Mouse (Mus musculus) megakaryocyte-erythroid progenitor cell, adult 5-6 weeks (primary cell): Measurements from ENCODE around the gene Styx. TPM values are rescaled to one million over a fixed set of nuclear protein-coding genes. Genes with fewer than 3 reads are reported as not detected.
"Not testable (repeated sequence)": the region's sequence is repeated elsewhere in the genome, so short reads cannot be mapped to it uniquely, and the experiment has no call there.

Source experiments
- ATAC-seq: replicated peaks from 2 replicates; pipeline ENCODE4 v1.8.0; 2016; ENCODE audit warnings: mild to moderate bottlenecking, inconsistent platforms; ENCODE audit not compliant: severe bottlenecking, poor library complexity, low FRiP score, low TSS enrichment
- total RNA-seq, 2 experiments: library from RNA; stranded (forward) in 1 of 2; stranded (reverse) in 1 of 2; fragments of 200-1000, 215-1000 nt in 1 of 2; fragments of >200 nt in 1 of 2; fragmentation: Nextera tagmentation in 1 of 2; gene quantifications; 2 replicates each; pipeline ENCODE4 v1.2.3; 2014 to 2017

Styx gene
- total RNA-seq, 2 experiments from 2014 or later = 29.3 to 48.4 TPM

DNA sequence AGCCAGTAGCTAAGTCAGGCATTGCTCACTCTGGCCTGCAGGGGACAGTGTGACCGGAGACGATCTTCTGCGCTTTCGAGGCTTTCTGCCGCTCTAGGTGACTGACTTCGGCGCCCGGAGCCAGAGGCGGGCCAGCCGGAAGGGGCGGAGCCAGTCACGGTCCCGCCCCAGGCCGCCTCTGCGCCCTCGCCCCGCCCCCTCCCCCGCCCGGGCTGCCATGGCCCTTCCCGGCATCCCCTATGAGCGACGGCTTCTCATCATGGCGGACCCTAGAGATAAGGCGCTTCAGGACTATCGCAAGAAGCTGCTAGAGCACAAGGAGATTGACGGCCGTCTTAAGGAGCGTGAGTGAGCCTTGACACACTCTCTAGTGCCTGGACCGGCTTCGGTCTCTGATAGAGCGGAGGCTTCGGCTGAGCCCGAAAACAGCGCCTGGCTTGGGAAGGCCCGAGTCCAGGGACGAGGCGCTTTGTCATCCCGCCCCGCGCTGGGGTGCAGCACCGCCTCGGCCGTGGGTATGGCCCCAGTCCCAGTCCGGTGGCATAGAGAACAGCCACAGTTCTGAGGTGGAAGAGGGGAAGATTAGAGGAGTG, 21.2 kb upstream of the Styx start, which contains the start of gene Psmc6:
Gene Psmc6 (plus strand): TSS at position 200 of the 593 bp plus-strand sequence.
- peak; percentile 97 for ATAC-seq

- ATAC-seq = no peak
These were observed 13.6 kb downstream of the Styx start for GRCm38 (mm10) chr14:45364211-45365195.

DNA sequence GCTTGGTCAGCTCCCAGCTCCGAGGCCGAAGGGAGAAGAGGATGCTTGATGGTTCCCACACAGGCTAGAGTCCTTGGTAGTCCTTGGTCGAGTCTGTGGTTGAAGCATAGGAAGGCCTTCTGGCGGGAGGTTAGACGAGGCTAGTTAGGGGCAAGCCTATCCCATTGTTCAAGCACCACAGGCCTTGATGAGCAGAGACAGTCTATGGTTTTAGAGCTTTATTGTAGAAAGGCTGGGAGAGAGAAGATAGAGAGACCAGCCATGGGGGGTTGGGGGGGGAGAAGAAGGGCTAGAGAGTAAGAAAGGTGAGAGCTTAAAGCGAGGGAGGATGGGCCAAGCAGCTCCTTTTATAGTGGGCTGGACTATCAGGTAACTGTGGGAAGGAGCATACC, 14.3 kb downstream of the Styx start:
- ATAC-seq = no peak

DNA sequence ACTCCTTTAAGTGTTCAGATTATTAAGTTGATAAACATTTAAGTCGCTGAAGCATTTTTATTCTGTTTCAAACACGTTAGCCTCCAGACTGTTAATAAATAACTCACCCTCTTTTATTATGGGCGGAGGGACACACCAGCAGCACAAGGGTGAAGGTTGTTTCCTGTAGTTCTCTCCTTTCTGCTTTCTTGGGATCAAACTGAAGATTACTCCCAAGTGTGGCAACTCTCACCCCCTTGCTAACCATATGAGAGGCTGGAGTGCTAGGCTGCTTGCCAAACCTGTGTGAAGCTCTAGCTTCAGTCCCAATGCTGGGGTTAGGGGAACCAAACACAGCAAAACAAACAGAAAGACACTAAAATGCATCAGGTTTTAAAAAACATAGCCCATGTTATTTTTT, 27.9 kb downstream of the Styx start:
- no peak for ATAC-seq

DNA sequence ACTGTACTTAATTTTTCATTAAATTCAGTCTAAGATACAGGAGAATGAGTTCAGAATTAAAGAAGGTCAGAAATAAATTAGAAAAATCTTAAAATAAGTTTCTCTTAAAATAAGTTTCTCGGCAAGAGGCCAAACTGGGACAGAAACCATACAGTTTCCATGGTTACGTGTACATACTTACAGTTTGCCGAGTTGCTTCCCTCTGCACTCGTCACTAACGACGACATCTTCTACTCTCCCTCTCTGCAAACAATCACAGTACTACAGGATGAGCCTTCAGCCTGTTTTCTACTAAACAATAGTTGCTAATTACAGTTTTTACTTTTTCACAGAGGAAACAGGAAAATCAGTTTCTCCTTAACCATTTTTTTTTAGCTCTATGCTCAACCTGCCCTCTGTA, 29.9 kb downstream of the Styx start:
- no peak for ATAC-seq

GRCm38 (mm10) chr14:45382912-45383311, 32.0 kb downstream of the Styx start:
- no peak for ATAC-seq

GRCm38 (mm10) chr14:45385596-45385995, 34.7 kb downstream of the Styx start:
- no peak for ATAC-seq

- peak; percentile 49 for ATAC-seq
These were observed 36.6 kb downstream of the Styx start for GRCm38 (mm10) chr14:45387480-45387879.

DNA sequence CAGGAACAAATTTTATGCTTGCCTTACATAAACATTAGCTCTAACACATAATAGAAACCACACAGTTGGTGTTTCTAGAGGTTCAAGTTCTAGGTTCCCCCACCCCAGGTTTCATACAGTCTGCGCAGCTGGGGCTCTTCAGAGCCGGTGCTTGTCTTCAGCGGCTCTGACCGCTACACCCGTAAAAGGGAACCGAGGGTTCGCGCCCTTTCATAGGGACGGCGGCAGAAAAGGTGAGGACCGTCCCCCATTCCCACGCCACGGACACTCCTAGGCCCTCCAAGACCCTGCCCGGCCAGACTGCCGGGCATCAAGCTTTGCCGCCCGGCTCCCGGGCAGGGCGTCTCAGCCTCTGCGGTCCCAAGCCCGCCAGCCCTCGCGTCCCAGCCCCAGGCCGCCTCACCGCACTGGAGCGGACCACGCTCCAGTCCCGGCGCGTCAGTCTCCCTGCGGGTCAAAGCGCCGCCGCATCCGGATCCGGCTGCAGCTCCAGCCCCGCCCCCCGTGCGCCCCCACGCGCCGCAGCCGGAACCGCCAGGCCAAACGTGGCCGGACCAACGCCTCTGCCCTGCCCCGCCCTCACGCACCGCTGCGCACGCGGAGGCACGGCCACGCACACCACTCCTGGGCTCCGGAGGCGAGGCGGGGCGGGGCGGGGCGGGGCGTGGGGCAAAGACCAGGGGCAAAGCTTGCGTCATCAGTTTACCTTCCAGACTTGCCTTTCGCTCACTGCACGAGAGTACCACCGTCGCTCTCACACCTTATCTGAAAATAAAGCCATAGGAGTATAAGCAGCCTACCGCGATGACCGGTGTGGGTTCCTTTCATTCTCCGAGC, 37.7 kb downstream of the Styx start:
- ATAC-seq = peak; percentile 86

DNA sequence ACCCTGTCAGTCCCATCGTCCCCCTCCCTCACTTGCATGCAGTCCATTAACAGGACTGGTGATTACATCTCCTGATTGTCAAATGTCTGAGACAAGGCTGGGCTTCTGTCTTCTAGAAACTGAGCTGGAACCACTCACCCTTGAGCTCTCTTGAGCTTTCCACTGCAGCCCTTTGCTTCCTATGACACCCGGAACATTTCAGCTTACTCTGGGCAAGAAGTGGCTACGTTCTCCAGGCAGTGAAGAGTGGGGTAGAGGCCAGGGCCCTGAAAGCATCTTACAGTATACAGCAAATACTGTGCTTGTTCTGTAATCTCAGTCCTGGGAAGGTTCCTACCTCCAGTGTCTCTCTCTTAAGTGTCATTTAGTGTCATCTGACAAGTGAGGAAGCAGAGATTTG, 38.3 kb downstream of the Styx start:
- ATAC-seq = no peak

DNA sequence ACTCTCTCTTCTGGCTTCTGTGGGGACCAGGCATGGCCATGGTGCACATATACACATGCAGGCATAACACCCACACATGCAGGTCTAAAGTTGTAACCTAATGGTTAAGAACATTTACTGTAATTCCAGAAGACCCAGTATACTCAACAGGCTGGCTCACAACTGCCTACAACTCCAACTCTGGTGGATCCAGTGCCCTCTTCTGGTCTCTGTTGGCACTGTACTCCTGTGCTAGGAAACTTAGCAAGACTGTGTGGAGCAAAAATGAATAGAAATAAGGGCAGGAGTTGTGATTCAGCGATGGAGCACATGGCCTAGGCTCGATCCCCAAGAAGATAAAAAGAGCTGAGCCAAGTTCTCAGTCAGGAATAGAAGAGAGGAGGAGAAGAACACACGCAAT, 48.9 kb downstream of the Styx start:
- ATAC-seq = peak; percentile 70

GRCm38 (mm10) chr14:45403651-45404050, 52.8 kb downstream of the Styx start:
- ATAC-seq = no peak

DNA sequence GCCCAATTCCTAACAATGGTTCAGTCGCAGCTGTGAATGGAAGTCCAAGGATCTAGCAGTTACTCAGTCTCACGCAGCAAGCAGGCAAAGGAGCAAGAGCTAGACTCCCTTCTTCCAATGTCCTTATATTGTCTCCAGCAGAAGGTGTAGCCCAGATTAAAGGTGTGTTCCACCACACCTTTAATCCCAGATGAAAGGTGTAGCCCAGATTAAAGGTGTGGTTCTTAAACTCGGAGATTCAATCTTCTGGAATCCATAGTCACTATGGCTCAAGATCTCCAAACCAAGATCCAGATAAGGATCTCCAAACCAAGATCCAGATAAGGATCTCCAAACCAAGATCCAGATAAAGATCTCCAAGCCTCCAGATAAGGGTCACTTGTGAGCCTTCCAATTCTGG, 53.9 kb downstream of the Styx start, which contains the start of gene Gnpnat1:
Gene Gnpnat1 (minus strand): TSS at position 101 of the 400 bp plus-strand sequence.
- not testable (repeated sequence) for ATAC-seq

DNA sequence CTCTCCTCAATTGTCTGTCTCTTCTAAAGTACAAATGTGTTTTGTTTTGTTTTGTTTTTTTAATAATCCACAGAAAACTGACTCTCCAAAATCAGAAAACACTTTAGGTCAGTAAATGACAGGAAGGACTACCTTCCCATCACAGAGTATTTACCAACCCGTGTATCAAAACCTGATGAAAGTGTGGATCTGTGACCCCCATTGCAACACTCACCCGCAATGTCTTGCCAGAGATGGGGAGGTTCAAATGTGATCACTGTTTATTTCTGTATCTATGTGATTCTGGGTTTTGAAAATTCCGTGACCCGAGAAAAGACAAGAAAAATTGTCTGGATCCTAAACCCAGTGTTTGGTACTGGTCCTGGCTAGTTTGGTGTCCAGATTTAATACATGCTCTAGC, 65.4 kb downstream of the Styx start:
- ATAC-seq = no peak

- no peak for ATAC-seq
These were observed 67.7 kb downstream of the Styx start for GRCm38 (mm10) chr14:45418553-45418952.

DNA sequence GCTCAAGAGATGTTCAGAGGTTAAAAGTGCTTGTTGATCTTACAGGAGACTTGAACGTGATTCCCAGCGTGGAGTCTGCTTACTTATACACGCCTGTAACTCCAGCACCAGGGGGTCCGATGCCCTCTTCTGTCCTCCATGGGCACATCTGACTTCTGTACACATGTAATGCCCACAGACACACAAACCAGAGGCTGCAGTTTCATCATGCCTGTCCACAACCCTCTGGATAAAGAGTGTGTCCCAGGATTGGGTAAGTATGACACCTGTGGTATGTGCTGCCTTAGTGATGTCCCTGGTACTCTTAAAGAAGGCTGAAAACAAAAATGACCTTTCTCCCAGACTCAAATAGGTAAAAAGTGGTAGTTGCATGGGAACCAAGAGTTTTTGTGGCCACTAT, 68.4 kb downstream of the Styx start:
- ATAC-seq = no peak

DNA sequence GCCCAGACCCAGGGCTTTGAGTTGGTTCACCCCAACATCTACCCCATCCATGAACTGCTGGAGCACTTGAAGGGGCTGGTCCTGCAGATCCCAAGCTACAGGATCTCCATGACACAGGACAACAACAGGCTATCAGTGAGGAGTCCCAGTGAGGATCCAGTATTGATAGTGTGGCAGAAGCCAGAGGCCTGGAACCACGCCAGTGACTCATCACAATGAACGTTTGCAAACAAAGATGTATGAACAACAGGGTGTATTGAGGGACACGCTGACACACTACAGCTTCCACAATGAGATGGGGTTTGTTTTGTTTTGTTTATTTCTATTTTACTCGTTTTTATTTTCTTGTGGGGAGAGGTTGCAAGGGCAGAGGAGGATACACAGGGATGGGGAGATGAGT, 71.5 kb downstream of the Styx start:
- ATAC-seq = no peak

GRCm38 (mm10) chr14:45423220-45423619, 72.3 kb downstream of the Styx start:
- ATAC-seq = peak; percentile 63; the same call in 1 of the 2 replicates

DNA sequence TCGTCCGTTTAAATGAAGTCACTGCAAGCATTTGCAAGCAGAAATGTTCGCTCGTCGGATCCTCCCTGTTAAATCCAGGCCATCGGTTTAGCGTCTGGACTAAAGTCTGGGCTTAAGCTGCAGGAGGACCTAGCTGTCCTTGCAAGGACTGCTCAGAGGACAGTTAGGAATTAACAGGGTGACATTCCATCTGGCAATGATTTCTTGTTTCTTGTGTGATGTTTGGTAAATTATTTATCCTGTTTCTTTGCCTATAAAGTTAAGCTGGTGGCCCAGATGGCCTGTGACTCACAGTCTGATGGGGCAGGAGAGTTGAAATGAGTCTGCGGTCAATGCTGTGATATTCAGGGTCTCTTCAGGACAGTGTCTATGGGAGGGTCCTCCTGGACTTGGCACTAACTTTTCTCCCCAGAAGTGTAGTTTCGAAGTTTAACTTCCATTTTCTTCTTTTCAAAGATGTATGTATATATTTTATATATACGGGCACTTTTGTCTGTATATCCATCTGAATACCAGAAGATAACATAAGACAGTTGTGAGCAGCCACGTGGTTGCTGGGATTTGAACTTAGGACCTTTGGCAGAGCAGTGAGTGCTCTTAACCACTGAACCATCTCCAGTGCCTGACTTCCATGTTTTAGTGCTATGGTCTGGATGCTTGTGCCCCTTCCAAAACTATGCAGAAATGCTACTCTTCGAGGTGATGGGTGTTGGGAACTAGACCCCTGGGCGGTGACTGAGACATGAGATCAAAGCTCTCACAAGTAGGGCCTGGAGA, 79.4 kb downstream of the Styx start:
- ATAC-seq = no peak
